ENCODE assay signal across 16 mouse cellular contexts in genomic region chr16:72693446-72694274, GRCm38 (mm10).
DNase-seq lines count a peak whose midpoint lies in the region; ATAC-seq and TF ChIP-seq lines count a peak whose summit lies in the region.
"Had no signal": no experiment of that assay in that cellular context is flagged by ENCODE, and none has a peak within 500 bp of the region (broad histone marks: within the 10 kb centered on the region; RNA-seq: fewer than 3 reads in every experiment).

No protein-coding gene starts in this region.

- no peak overlapping the region for H3K4me2 ChIP-seq in intestine, embryonic 14.5 days (ENCODE audit: low read length)
- H3K4me2 ChIP-seq in intestine, embryonic 15.5 days (replicated peaks): no peak overlapping the region
- peak overlapping the region; percentile 19; the same call in 1 of the 2 replicates for H3K4me2 ChIP-seq in forebrain, embryonic 12.5 days
- H3K4me2 ChIP-seq in hindbrain, postnatal 0 days (ENCODE audit: low read depth, low read length): no peak overlapping the region
- 0 out of 2 replicates have a peak overlapping the region, but pooled peaks have one; percentile 13 for H3K4me2 ChIP-seq in neural tube, embryonic 13.5 days
- H3K4me2 ChIP-seq: heart, embryonic 15.5 days had no signal

- no peaks in the 10 kb centered on the region for H3K36me3 ChIP-seq in intestine, embryonic 14.5 days (ENCODE audit: control insufficient read depth, insufficient read depth, low read length)
- no peaks in the 10 kb centered on the region for H3K36me3 ChIP-seq in intestine, embryonic 15.5 days
- no peaks in the 10 kb centered on the region for H3K36me3 ChIP-seq in forebrain, embryonic 12.5 days (replicated peaks)
- H3K36me3 ChIP-seq in hindbrain, postnatal 0 days (ENCODE audit: insufficient read depth, low read length): no peaks in the 10 kb centered on the region
- H3K36me3 ChIP-seq in neural tube, embryonic 13.5 days: no peaks in the 10 kb centered on the region
- H3K36me3 ChIP-seq: G1E; heart, embryonic 15.5 days had no signal

- no peak for ATAC-seq in intestine, embryonic 14.5 days (replicated peaks; ENCODE audit: low FRiP score, low TSS enrichment, low read depth)
- no peak for ATAC-seq in intestine, embryonic 15.5 days
- ATAC-seq in forebrain, embryonic 12.5 days (ENCODE audit: low FRiP score): peak; percentile 42
- peak; percentile 55; the same call in 1 of the 2 replicates for ATAC-seq in hindbrain, postnatal 0 days
- ATAC-seq in neural tube, embryonic 13.5 days (ENCODE audit: low read depth): peak; percentile 51; the same call in 1 of the 2 replicates
- ATAC-seq in inflammation-experienced regulatory T-cells, adult 6 months: no peak
- no peak for ATAC-seq in frontal cortex, adult (ENCODE audit: low TSS enrichment)

- DNase-seq in intestine, embryonic 14.5 days (ENCODE audit: low spot score): peak; percentile 47
- DNase-seq in hindbrain, postnatal 0 days (ENCODE audit: low spot score): no peak
- DNase-seq in urinary bladder, adult 2 months (ENCODE audit: low spot score): no peak
- DNase-seq: cerebellum, adult 9-10 months; gastrocnemius, postnatal 36 days; kidney, adult 18-20 months; left cerebral cortex, postnatal 4 days had no signal

- no peak for TF ChIP-seq CTCF in hindbrain, postnatal 0 days (IDR thresholded peaks at IDR 0.05; ENCODE audit: low read depth)

- no peak overlapping the region for H3K27ac ChIP-seq in intestine, embryonic 14.5 days (ENCODE audit: low read depth)
- no peak overlapping the region for H3K27ac ChIP-seq in intestine, embryonic 15.5 days
- 0 out of 2 replicates have a peak overlapping the region, but pooled peaks have one; percentile 2 for H3K27ac ChIP-seq in forebrain, embryonic 12.5 days
- no peak overlapping the region for H3K27ac ChIP-seq in hindbrain, postnatal 0 days
- H3K27ac ChIP-seq in neural tube, embryonic 13.5 days (replicated peaks): 0 out of 2 replicates have a peak overlapping the region, but pooled peaks have one; percentile 28
- H3K27ac ChIP-seq: heart, embryonic 15.5 days; stomach, postnatal 0 days had no signal

- no peaks in the 10 kb centered on the region for H3K4me1 ChIP-seq in intestine, embryonic 14.5 days (replicated peaks; ENCODE audit: control insufficient read depth, insufficient read depth, low read length)
- H3K4me1 ChIP-seq in intestine, embryonic 15.5 days (replicated peaks): no peaks in the 10 kb centered on the region
- peaks cover 38% of the 10 kb centered on the region for H3K4me1 ChIP-seq in forebrain, embryonic 12.5 days
- H3K4me1 ChIP-seq in hindbrain, postnatal 0 days (ENCODE audit: insufficient read depth, low read length): peaks cover 6% of the 10 kb centered on the region; the same call in 1 of the 2 replicates
- H3K4me1 ChIP-seq in neural tube, embryonic 13.5 days (replicated peaks): peaks cover 55% of the 10 kb centered on the region
- H3K4me1 ChIP-seq: heart, embryonic 15.5 days had no signal

- H3K4me3 ChIP-seq in intestine, embryonic 14.5 days (ENCODE audit: low read depth, low read length): no peak overlapping the region
- no peak overlapping the region for H3K4me3 ChIP-seq in intestine, embryonic 15.5 days (replicated peaks)
- H3K4me3 ChIP-seq in forebrain, embryonic 12.5 days (replicated peaks): no peak overlapping the region
- H3K4me3 ChIP-seq in hindbrain, postnatal 0 days (ENCODE audit: low read length): no peak overlapping the region
- no peak overlapping the region for H3K4me3 ChIP-seq in neural tube, embryonic 13.5 days
- H3K4me3 ChIP-seq: erythroblast, embryonic 14.5 days; heart, embryonic 15.5 days had no signal

- no peaks in the 10 kb centered on the region for H3K27me3 ChIP-seq in intestine, embryonic 14.5 days (replicated peaks; ENCODE audit: control insufficient read depth, insufficient read depth, low read length)
- H3K27me3 ChIP-seq in intestine, embryonic 15.5 days (replicated peaks): no peaks in the 10 kb centered on the region
- H3K27me3 ChIP-seq in forebrain, embryonic 12.5 days: peaks cover 65% of the 10 kb centered on the region
- no peaks in the 10 kb centered on the region for H3K27me3 ChIP-seq in hindbrain, postnatal 0 days (ENCODE audit: insufficient read depth, low read length)
- H3K27me3 ChIP-seq in neural tube, embryonic 13.5 days: no peaks in the 10 kb centered on the region
- H3K27me3 ChIP-seq: heart, embryonic 15.5 days had no signal

- H3K9ac ChIP-seq in intestine, embryonic 14.5 days (ENCODE audit: low read length): no peak overlapping the region
- H3K9ac ChIP-seq in intestine, embryonic 15.5 days: no peak overlapping the region
- no peak overlapping the region for H3K9ac ChIP-seq in forebrain, embryonic 12.5 days
- H3K9ac ChIP-seq in hindbrain, postnatal 0 days (replicated peaks; ENCODE audit: low read length): no peak overlapping the region
- H3K9ac ChIP-seq in neural tube, embryonic 13.5 days: no peak overlapping the region
- H3K9ac ChIP-seq: heart, embryonic 15.5 days had no signal

- H3K9me3 ChIP-seq in intestine, embryonic 14.5 days (ENCODE audit: control insufficient read depth, low read length): no peaks in the 10 kb centered on the region
- H3K9me3 ChIP-seq in intestine, embryonic 15.5 days: no peaks in the 10 kb centered on the region
- no peaks in the 10 kb centered on the region for H3K9me3 ChIP-seq in forebrain, embryonic 12.5 days
- H3K9me3 ChIP-seq in hindbrain, postnatal 0 days (ENCODE audit: low read length): no peaks in the 10 kb centered on the region
- no peaks in the 10 kb centered on the region for H3K9me3 ChIP-seq in neural tube, embryonic 13.5 days
- H3K9me3 ChIP-seq: heart, embryonic 15.5 days had no signal

- WGBS in intestine, embryonic 14.5 days: 78% methylated on average over 14 of the region's 14 CpGs
- WGBS in intestine, embryonic 15.5 days: 76% methylated on average over 14 of the region's 14 CpGs
- WGBS in forebrain, embryonic 12.5 days: 8% methylated on average over 14 of the region's 14 CpGs
- 32% methylated on average over 14 of the region's 14 CpGs for WGBS in hindbrain, postnatal 0 days
- WGBS in neural tube, embryonic 13.5 days: 16% methylated on average over 14 of the region's 14 CpGs

Comparison
In these comparisons a context has a peak if more than half of its experiments do, and no peak if none do; other contexts are left out.
1. ATAC-seq: peak in forebrain, embryonic 12.5 days (single experiment), hindbrain, postnatal 0 days (single experiment) and neural tube, embryonic 13.5 days (single experiment); none in intestine, embryonic 14.5 days (single experiment), intestine, embryonic 15.5 days (single experiment), inflammation-experienced regulatory T-cells, adult 6 months (single experiment) and frontal cortex, adult (single experiment).
2. H3K27ac ChIP-seq: peak in forebrain, embryonic 12.5 days (single experiment) and neural tube, embryonic 13.5 days (single experiment); none in intestine, embryonic 14.5 days (single experiment), intestine, embryonic 15.5 days (single experiment) and hindbrain, postnatal 0 days (single experiment).
3. H3K4me2 ChIP-seq: peak in forebrain, embryonic 12.5 days (single experiment) and neural tube, embryonic 13.5 days (single experiment); none in intestine, embryonic 14.5 days (single experiment), intestine, embryonic 15.5 days (single experiment) and hindbrain, postnatal 0 days (single experiment).